Mouse (Mus musculus) heart, adult 8-10 months (tissue): ENCODE measurements around the gene Il9. TPM values are rescaled to one million over a fixed set of nuclear protein-coding genes. Genes with fewer than 3 reads are reported as not detected.

Experiments
- DNase-seq: peaks from one replicate; pipeline ENCODE4 v3.0.0; 2022; ENCODE audit warnings: low spot score
- total RNA-seq, 4 experiments: library from RNA; stranded (reverse); gene quantifications; 2 replicates each; pipeline ENCODE4 v1.2.4; 2022

Gene Il9
- total RNA-seq, result not detected

GRCm38 (mm10) chr13:56482146-56482545 is at the start of gene Il9:
TSS of gene Il9 (minus strand) at chr13:56482246.
- DNase-seq, result no peak

DNA sequence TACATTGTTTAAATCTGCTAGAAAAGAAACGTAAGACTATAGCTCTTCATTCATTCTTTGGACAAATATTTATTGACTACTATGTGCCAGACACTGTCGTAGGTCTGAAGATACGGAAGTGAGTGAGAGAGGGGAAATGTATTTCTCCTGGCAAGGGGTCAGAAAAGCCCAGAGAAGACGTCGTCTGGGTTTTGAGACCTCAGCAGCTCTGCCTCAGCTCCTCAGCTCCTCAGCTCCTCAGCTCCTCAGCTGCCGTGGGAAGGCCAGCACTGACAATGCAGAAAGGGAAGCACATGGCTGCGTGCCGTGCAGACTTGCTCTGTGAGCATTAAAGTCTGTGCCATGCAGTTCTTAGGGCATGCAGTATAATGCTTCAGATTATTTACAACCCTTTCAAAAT is 47.6 kb upstream of the Il9 start:
- no peak for DNase-seq

- no peak for DNase-seq
These were observed 47.0 kb upstream of the Il9 start for GRCm38 (mm10) chr13:56529031-56529430.

DNA sequence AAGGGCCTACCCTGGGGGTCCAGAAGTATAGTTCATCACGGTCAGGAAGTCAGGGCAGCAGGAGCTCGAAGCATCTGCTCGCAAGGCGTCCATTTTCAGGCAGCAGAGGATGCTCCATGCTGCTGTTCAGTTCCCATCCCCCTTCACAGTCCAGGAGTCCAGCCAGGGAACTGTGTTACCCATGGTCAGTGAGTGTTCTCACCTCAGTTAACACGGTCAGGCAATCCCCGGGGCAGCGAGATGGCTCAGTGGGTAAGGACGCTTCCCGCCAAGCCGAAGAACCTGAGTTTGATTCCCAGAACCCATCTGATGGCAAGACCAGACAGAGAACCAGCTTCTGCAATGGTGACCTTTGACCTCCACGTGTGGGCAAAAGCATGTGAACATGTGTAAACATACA is 46.2 kb upstream of the Il9 start:
- no peak for DNase-seq

DNA sequence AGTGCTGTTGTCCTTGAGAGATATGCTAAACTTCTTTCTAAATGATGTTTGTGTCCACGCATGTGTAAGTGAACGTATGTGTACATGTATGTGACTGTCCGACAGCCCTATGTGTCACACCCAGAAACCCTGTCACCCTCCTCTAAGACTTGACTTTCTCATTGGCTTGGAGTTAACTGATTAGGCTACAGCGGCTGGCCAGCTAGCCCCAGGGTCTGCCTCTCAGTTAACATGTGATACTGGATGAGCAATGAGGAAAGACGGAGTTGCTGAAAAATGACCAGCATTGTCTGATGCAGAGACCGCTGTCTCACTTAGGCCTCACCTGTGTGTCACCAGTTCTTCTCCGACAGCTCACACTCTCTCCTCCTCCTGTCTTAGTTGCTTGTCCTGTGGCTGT is 45.8 kb upstream of the Il9 start:
- DNase-seq, result no peak

GRCm38 (mm10) chr13:56526871-56527270 is 44.8 kb upstream of the Il9 start:
- DNase-seq, result no peak

DNA sequence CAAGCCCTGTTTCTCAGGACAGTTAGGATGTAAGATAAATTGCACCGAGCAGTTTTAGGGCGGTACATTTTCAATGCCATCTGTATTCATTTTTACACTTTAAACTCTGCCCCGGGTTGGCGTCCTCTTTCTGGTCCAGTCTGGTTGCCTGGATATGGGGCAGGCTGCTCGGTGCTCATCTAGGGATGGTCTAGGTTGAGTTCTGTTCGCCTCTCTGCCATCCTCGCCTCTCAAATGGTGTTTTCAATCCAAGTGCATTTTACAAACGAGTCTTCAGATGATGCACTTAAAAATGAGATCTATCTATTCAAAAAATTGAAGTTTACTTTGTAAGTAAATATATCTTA is 40.7 kb upstream of the Il9 start:
- no peak for DNase-seq

DNA sequence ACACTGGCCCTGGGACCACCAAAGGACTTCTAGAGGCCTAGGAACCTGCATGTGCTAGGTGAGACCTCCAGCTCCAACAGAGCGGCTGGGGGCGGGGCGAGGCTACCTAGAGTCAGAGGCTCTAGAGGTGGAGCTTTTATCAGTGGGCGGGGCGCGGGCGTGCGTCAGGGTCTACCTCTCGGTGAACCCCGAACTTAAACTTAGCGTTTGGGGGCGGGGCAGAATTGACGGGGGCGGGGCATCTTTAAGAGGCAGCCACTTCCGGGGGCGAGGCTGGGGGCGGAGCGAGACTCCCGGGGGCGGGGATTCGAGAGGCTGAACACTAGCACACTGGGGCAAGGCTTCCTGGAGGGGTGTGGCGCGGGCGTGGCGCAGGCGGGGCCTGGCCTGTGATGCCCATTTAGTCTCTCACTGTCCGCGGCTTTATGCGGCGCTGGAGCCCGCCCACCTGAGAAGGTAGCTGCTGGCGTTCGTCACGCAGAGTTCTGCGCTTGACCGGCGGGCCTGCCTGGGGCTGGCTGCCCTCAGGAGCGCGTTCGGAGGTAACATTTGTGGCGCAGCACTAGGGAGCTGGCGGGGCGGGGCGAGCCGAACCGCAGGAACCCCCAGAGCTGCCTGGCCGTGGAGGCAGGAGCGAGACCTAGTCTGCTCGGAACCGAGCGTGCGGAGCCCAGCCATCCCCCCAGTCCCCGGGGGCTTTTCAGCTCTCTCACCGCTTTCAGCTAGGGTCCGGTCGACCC is 40.2 kb upstream of the Il9 start, which contains the start of gene Fbxl21:
Gene Fbxl21, plus strand, starts transcription at position 392 of the 740 bp plus-strand sequence.
- peak; percentile 85 for DNase-seq

GRCm38 (mm10) chr13:56516816-56517215 is 34.8 kb upstream of the Il9 start:
- DNase-seq, result no peak

GRCm38 (mm10) chr13:56516311-56516710 is 34.3 kb upstream of the Il9 start:
- no peak for DNase-seq

- no peak for DNase-seq
These were observed 31.5 kb upstream of the Il9 start for GRCm38 (mm10) chr13:56513595-56513994.

GRCm38 (mm10) chr13:56509796-56510195 is 27.8 kb upstream of the Il9 start:
- DNase-seq, result no peak

DNA sequence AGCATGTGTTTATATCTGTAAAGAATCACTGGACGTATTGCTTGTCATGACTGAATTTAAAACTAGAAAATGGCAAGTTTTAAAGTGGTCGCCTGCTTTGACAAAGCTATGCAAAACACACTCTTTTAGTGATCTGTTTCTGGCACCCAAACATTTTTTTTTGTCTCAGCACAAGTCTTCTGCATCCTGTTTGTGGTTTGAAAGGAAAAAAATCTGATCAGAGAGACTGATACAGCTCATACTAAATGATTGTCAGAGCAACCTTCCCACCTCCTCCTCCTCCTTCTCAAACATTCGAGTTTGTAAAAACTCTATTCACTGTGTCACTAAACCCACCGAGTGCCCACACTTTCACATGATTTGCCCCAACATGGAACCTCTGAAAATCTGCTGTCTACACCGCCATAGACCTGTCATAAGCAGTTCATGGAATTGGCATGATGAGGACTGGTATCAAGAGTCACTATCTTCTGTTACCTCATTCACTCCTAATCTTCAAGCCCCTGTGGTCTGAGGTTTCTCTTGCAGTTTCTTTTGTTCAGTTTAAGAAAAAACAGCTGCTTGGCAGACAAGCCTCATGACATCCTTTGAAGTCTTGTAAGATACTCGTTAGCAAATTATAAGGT is 24.9 kb upstream of the Il9 start:
- DNase-seq, result no peak

- DNase-seq, result no peak
These were observed 19.9 kb upstream of the Il9 start for GRCm38 (mm10) chr13:56501866-56502420.

- DNase-seq, result no peak
These were observed 18.6 kb upstream of the Il9 start for GRCm38 (mm10) chr13:56500636-56501035.

- DNase-seq, result no peak
These were observed 18.1 kb upstream of the Il9 start for GRCm38 (mm10) chr13:56500132-56500531.

- no peak for DNase-seq
These were observed 12.4 kb upstream of the Il9 start for GRCm38 (mm10) chr13:56494440-56494839.

- no peak for DNase-seq
These were observed 6.0 kb upstream of the Il9 start for GRCm38 (mm10) chr13:56488012-56488411.

- DNase-seq, result no peak
These were observed 4.0 kb downstream of the Il9 start for GRCm38 (mm10) chr13:56478027-56478426.

DNA sequence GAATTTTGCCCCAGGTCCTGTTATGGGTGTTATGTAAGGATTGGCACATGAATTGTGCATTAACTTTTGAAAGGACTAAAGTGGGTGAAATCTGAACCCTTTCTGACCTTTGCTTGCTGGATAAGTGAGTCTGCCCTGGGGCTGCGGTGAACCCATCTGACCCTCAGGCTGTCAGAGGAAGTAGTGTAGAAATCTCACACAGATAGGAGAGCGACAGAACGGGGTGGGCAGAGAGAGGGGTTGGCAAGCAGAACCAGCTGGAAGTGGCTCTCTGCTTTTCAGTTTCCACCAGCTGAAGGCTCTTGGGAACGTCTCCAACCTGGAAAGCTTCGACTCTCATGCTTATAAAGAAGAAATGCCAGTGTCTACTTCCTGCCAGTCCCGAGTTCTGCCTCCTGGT is 4.8 kb downstream of the Il9 start:
- no peak for DNase-seq

DNA sequence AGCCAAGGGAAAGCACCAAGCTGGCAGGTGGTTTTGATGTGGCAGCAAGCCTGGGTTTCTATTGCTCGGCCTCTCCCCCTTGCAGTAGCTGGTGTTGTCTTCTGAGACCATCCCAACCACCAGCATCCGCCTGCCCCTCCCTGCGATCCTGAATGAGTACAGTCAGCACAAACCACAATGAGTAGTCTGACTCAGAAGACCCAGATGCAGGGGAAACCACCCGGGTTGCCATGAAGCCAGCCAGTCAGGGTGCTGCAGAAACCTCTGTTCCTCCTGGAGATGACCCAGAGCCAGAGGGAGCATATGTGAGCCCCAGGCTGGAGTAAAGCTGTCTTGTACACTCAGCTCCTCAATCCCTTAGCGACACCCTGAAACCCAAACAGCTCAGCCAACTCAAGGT is 5.3 kb downstream of the Il9 start:
- DNase-seq, result no peak

- DNase-seq, result peak; percentile 36
These were observed 6.7 kb downstream of the Il9 start for GRCm38 (mm10) chr13:56475363-56475762.

- no peak for DNase-seq
These were observed 9.4 kb downstream of the Il9 start for GRCm38 (mm10) chr13:56472661-56473060.
